In genomic region chr7:113443566-113443965, GRCm38 (mm10) we compare ENCODE assay signal across 23 mouse cellular contexts. TPM values are rescaled to one million over a fixed set of nuclear protein-coding genes. Genes with fewer than 3 reads are reported as not detected.
DNase-seq lines count a peak whose midpoint lies in the region; ATAC-seq and TF ChIP-seq lines count a peak whose summit lies in the region.
"Had no signal": no experiment of that assay in that cellular context is flagged by ENCODE, and none has a peak within 500 bp of the region (broad histone marks: within the 10 kb centered on the region; RNA-seq: fewer than 3 reads in every experiment).

No protein-coding gene starts in this region.

- peak; percentile 39 for DNase-seq in kidney, adult 11 months
- no peak for DNase-seq in kidney, postnatal 14 days
- DNase-seq in liver, postnatal 0 days = peak; percentile 23
- DNase-seq in liver = no peak
- peak; percentile 67 for DNase-seq in NIH3T3 (ENCODE audit: low read depth)
- DNase-seq in hindbrain, embryonic 14.5 days (ENCODE audit: low spot score) = no peak
- DNase-seq in heart, adult 11 months = no peak
- DNase-seq: cerebellum, adult 9-10 months; gastrocnemius, postnatal 10 days; heart, postnatal 10 days; liver, embryonic 13.5 days; midbrain, embryonic 14.5 days; spleen, adult 18-20 months had no signal

- no peak overlapping the region for H3K4me2 ChIP-seq in liver, postnatal 0 days (ENCODE audit: low read depth, low read length)
- no peak overlapping the region for H3K4me2 ChIP-seq in hindbrain, embryonic 14.5 days (replicated peaks)
- H3K4me2 ChIP-seq: hindbrain, embryonic 12.5 days; liver, embryonic 13.5 days had no signal

- WGBS in liver, postnatal 0 days (ENCODE audit: insufficient replicate concordance) = 44% methylated on average over 3 of the region's 3 CpGs
- WGBS in hindbrain, embryonic 14.5 days = 61% methylated on average over 3 of the region's 3 CpGs

- H3K4me1 ChIP-seq in liver, postnatal 0 days (ENCODE audit: insufficient read depth) = no peaks in the 10 kb centered on the region
- H3K4me1 ChIP-seq in hindbrain, embryonic 14.5 days (replicated peaks; ENCODE audit: control insufficient read depth, insufficient read depth, low read length) = no peaks in the 10 kb centered on the region
- H3K4me1 ChIP-seq: forebrain, embryonic 10.5 days; heart, embryonic 10.5 days; hindbrain, embryonic 12.5 days; liver, embryonic 13.5 days had no signal

- peak; percentile 84 for ATAC-seq in liver, postnatal 0 days
- ATAC-seq in megakaryocyte progenitor cell, adult 5-6 weeks (replicated peaks; ENCODE audit: poor library complexity) = peak; percentile 97
- ATAC-seq in hindbrain, embryonic 14.5 days (ENCODE audit: low FRiP score) = no peak

- no peak for TF ChIP-seq CTCF in liver, postnatal 0 days (IDR thresholded peaks at IDR 0.05; ENCODE audit: low read depth)

- H3K27me3 ChIP-seq in liver, postnatal 0 days (ENCODE audit: insufficient read depth, low read length) = no peaks in the 10 kb centered on the region
- no peaks in the 10 kb centered on the region for H3K27me3 ChIP-seq in hindbrain, embryonic 14.5 days (ENCODE audit: control insufficient read depth, insufficient read depth, low read length)
- H3K27me3 ChIP-seq: hindbrain, embryonic 12.5 days; liver, embryonic 13.5 days had no signal

- no peaks in the 10 kb centered on the region for H3K36me3 ChIP-seq in liver, postnatal 0 days (replicated peaks; ENCODE audit: insufficient read depth, low read length)
- no peaks in the 10 kb centered on the region for H3K36me3 ChIP-seq in hindbrain, embryonic 14.5 days (replicated peaks; ENCODE audit: control insufficient read depth, insufficient read depth)
- H3K36me3 ChIP-seq: forebrain, embryonic 10.5 days; heart, embryonic 10.5 days; hindbrain, embryonic 12.5 days; liver, embryonic 13.5 days had no signal

- no peaks in the 10 kb centered on the region for H3K9me3 ChIP-seq in liver, postnatal 0 days (ENCODE audit: low read length)
- H3K9me3 ChIP-seq in hindbrain, embryonic 14.5 days (ENCODE audit: control insufficient read depth, low read length) = no peaks in the 10 kb centered on the region
- H3K9me3 ChIP-seq: forebrain, embryonic 10.5 days; heart, embryonic 10.5 days; hindbrain, embryonic 12.5 days; liver, embryonic 13.5 days had no signal

- no peak overlapping the region for H3K27ac ChIP-seq in liver, postnatal 0 days (ENCODE audit: low read depth)
- no peak overlapping the region for H3K27ac ChIP-seq in hindbrain, embryonic 14.5 days
- H3K27ac ChIP-seq: forebrain, embryonic 10.5 days; heart, embryonic 10.5 days; hindbrain, embryonic 12.5 days; layer of hippocampus, adult 2 months; liver, embryonic 13.5 days; macrophage had no signal

- H3K4me3 ChIP-seq in liver, postnatal 0 days (ENCODE audit: low read depth, low read length) = no peak overlapping the region
- no peak overlapping the region for H3K4me3 ChIP-seq in hindbrain, embryonic 14.5 days (replicated peaks; ENCODE audit: low read length)
- H3K4me3 ChIP-seq: forebrain, embryonic 10.5 days; heart, embryonic 10.5 days; hindbrain, embryonic 12.5 days; layer of hippocampus, adult 2 months; liver, embryonic 13.5 days had no signal

- TF ChIP-seq EP300 in liver, postnatal 0 days (IDR thresholded peaks at IDR 0.05; ENCODE audit: low read depth) = no peak

- no peak overlapping the region for H3K9ac ChIP-seq in liver, postnatal 0 days (replicated peaks)
- H3K9ac ChIP-seq in hindbrain, embryonic 14.5 days = no peak overlapping the region
- H3K9ac ChIP-seq: hindbrain, embryonic 12.5 days; liver, embryonic 13.5 days had no signal

RNA-seq across cellular contexts. Expression of gene Pth, which starts 55.2 kb away (rescaled TPM):
- not detected in 2 replicates for polyA plus RNA-seq in liver, postnatal 0 days (2015; fragmentation: Nextera tagmentation; extraction: Ambion mirVana)
- not detected in 2 replicates for total RNA-seq in megakaryocyte progenitor cell, adult 5-6 weeks (2015)
- not detected in 2 replicates for total RNA-seq in megakaryocyte progenitor cell, adult 5-6 weeks (2017)
- not detected in 2 replicates for polyA plus RNA-seq in hindbrain, embryonic 14.5 days (2014; fragmentation: Nextera tagmentation; extraction: Ambion mirVana)
- total RNA-seq: gastrocnemius, postnatal 10 days; heart, postnatal 10 days; layer of hippocampus, adult 2 months; left cerebral cortex, postnatal 36 days had no signal
- polyA plus RNA-seq: C2C12; forebrain, embryonic 10.5 days; heart, embryonic 10.5 days; hindbrain, embryonic 12.5 days; intestine, embryonic 14.5 days; liver, embryonic 13.5 days; macrophage; midbrain, embryonic 14.5 days; stomach, embryonic 16.5 days had no signal

Comparison
In these comparisons a context has a peak if more than half of its experiments do, and no peak if none do; other contexts are left out.
1. DNase-seq: peak in kidney, adult 11 months (single experiment), liver, postnatal 0 days (single experiment) and NIH3T3 (single experiment); none in kidney, postnatal 14 days (single experiment), liver (single experiment), hindbrain, embryonic 14.5 days (single experiment) and heart, adult 11 months (single experiment).